Mouse (Mus musculus): Measurements from ENCODE around the gene Rcn2. TPM values are rescaled to one million over a fixed set of nuclear protein-coding genes. Genes with fewer than 3 reads are reported as not detected.
A peak's percentile ranks its signal among the peaks of the same experiment; 100 is the strongest.

The Rcn2 gene
- polyA plus RNA-seq, 1 experiment from 2014 or later: 387 TPM

GRCm38 (mm10) chr9:56062336-56062735, 20.7 kb downstream of the Rcn2 start:
- Histone ChIP-seq H3K9ac (ENCODE audit: low read depth, low read length) (no peak overlapping the region), H3K36me3 (ENCODE audit: control insufficient read depth, insufficient read depth, low read length) (peaks cover 14% of the 10 kb centered on the region), H3K4me3 (ENCODE audit: low read depth, low read length) (no peak overlapping the region), H3K4me2 (replicated peaks; ENCODE audit: low read depth, low read length) (no peak overlapping the region), H3K9me3 (ENCODE audit: control insufficient read depth, low read length) (no peaks in the 10 kb centered on the region), H3K27me3 (ENCODE audit: control insufficient read depth, insufficient read depth, low read length) (no peaks in the 10 kb centered on the region), H3K4me1 (replicated peaks; ENCODE audit: control insufficient read depth, insufficient read depth, low read length) (no peaks in the 10 kb centered on the region), H3K27ac (ENCODE audit: low read depth, low read length) (no peak overlapping the region)
- ATAC-seq (ENCODE audit: low FRiP score) (no peak), DNase-seq (ENCODE audit: low spot score) (no peak)
- WGBS: 93% methylated on average over 5 of the region's 5 CpGs

- DNase-seq (ENCODE audit: low spot score) (no peak), ATAC-seq (ENCODE audit: low FRiP score) (no peak)
- H3K27ac ChIP-seq (ENCODE audit: low read depth, low read length): no peak overlapping the region
- no peaks in the 10 kb centered on the region for H3K27me3 ChIP-seq (ENCODE audit: control insufficient read depth, insufficient read depth, low read length)
- no peaks in the 10 kb centered on the region for H3K4me1 ChIP-seq (replicated peaks; ENCODE audit: control insufficient read depth, insufficient read depth, low read length)
- no peaks in the 10 kb centered on the region for H3K9me3 ChIP-seq (ENCODE audit: control insufficient read depth, low read length)
- H3K4me3 ChIP-seq (ENCODE audit: low read depth, low read length): no peak overlapping the region
- H3K9ac ChIP-seq (ENCODE audit: low read depth, low read length): no peak overlapping the region
- no peak overlapping the region for H3K4me2 ChIP-seq (replicated peaks; ENCODE audit: low read depth, low read length)
- peaks cover 17% of the 10 kb centered on the region for H3K36me3 ChIP-seq (ENCODE audit: control insufficient read depth, insufficient read depth, low read length)
- 85% methylated on average over 3 of the region's 3 CpGs for WGBS
These were observed 23.4 kb downstream of the Rcn2 start for GRCm38 (mm10) chr9:56065011-56065410.

GRCm38 (mm10) chr9:56067964-56068363, 26.3 kb downstream of the Rcn2 start:
- H3K36me3 ChIP-seq (ENCODE audit: control insufficient read depth, insufficient read depth, low read length): 0 out of 2 replicates have a peak, but pooled peaks cover 3% of the 10 kb centered on the region
- H3K27me3 ChIP-seq (ENCODE audit: control insufficient read depth, insufficient read depth, low read length): no peaks in the 10 kb centered on the region
- H3K4me1 ChIP-seq (replicated peaks; ENCODE audit: control insufficient read depth, insufficient read depth, low read length): no peaks in the 10 kb centered on the region
- no peak overlapping the region for H3K4me3 ChIP-seq (ENCODE audit: low read depth, low read length)
- 93% methylated on average over 4 of the region's 4 CpGs for WGBS
- no peaks in the 10 kb centered on the region for H3K9me3 ChIP-seq (ENCODE audit: control insufficient read depth, low read length)
- no peak overlapping the region for H3K9ac ChIP-seq (ENCODE audit: low read depth, low read length)
- ATAC-seq (ENCODE audit: low FRiP score): no peak
- no peak overlapping the region for H3K4me2 ChIP-seq (replicated peaks; ENCODE audit: low read depth, low read length)
- no peak for DNase-seq (ENCODE audit: low spot score)
- H3K27ac ChIP-seq (ENCODE audit: low read depth, low read length): no peak overlapping the region

- Histone ChIP-seq H3K9me3 (ENCODE audit: control insufficient read depth, low read length) (no peaks in the 10 kb centered on the region), H3K27me3 (ENCODE audit: control insufficient read depth, insufficient read depth, low read length) (no peaks in the 10 kb centered on the region), H3K4me1 (replicated peaks; ENCODE audit: control insufficient read depth, insufficient read depth, low read length) (no peaks in the 10 kb centered on the region), H3K4me2 (replicated peaks; ENCODE audit: low read depth, low read length) (no peak overlapping the region), H3K36me3 (ENCODE audit: control insufficient read depth, insufficient read depth, low read length) (0 out of 2 replicates have a peak, but pooled peaks cover 3% of the 10 kb centered on the region), H3K4me3 (ENCODE audit: low read depth, low read length) (no peak overlapping the region), H3K9ac (ENCODE audit: low read depth, low read length) (no peak overlapping the region), H3K27ac (ENCODE audit: low read depth, low read length) (no peak overlapping the region)
- no peak for DNase-seq (ENCODE audit: low spot score)
- WGBS: 94% methylated on average over 1 of the region's 1 CpGs
- no peak for ATAC-seq (ENCODE audit: low FRiP score)
These were observed 27.0 kb downstream of the Rcn2 start for GRCm38 (mm10) chr9:56068630-56069029.

- no peak overlapping the region for H3K4me3 ChIP-seq (ENCODE audit: low read depth, low read length)
- H3K9me3 ChIP-seq (ENCODE audit: control insufficient read depth, low read length): no peaks in the 10 kb centered on the region
- 77% methylated on average over 2 of the region's 2 CpGs for WGBS
- H3K4me2 ChIP-seq (replicated peaks; ENCODE audit: low read depth, low read length): no peak overlapping the region
- no peaks in the 10 kb centered on the region for H3K4me1 ChIP-seq (replicated peaks; ENCODE audit: control insufficient read depth, insufficient read depth, low read length)
- no peak for ATAC-seq (ENCODE audit: low FRiP score)
- 0 out of 2 replicates have a peak, but pooled peaks cover 3% of the 10 kb centered on the region for H3K36me3 ChIP-seq (ENCODE audit: control insufficient read depth, insufficient read depth, low read length)
- DNase-seq (ENCODE audit: low spot score): no peak
- H3K27ac ChIP-seq (ENCODE audit: low read depth, low read length): no peak overlapping the region
- no peak overlapping the region for H3K9ac ChIP-seq (ENCODE audit: low read depth, low read length)
- no peaks in the 10 kb centered on the region for H3K27me3 ChIP-seq (ENCODE audit: control insufficient read depth, insufficient read depth, low read length)
These were observed 31.2 kb downstream of the Rcn2 start for GRCm38 (mm10) chr9:56072861-56073260.

- Histone ChIP-seq H3K9me3 (ENCODE audit: control insufficient read depth, low read length) (no peaks in the 10 kb centered on the region), H3K36me3 (ENCODE audit: control insufficient read depth, insufficient read depth, low read length) (no peaks in the 10 kb centered on the region), H3K4me3 (ENCODE audit: low read depth, low read length) (no peak overlapping the region), H3K4me1 (replicated peaks; ENCODE audit: control insufficient read depth, insufficient read depth, low read length) (no peaks in the 10 kb centered on the region), H3K9ac (ENCODE audit: low read depth, low read length) (no peak overlapping the region), H3K4me2 (replicated peaks; ENCODE audit: low read depth, low read length) (no peak overlapping the region), H3K27me3 (ENCODE audit: control insufficient read depth, insufficient read depth, low read length) (no peaks in the 10 kb centered on the region), H3K27ac (ENCODE audit: low read depth, low read length) (no peak overlapping the region)
- 79% methylated on average over 12 of the region's 12 CpGs for WGBS
- DNase-seq (ENCODE audit: low spot score) (no peak), ATAC-seq (ENCODE audit: low FRiP score) (peak; percentile 7; the same call in 1 of the 2 replicates)
These were observed 33.2 kb downstream of the Rcn2 start for GRCm38 (mm10) chr9:56074863-56075262.

GRCm38 (mm10) chr9:56075264-56075663, 33.6 kb downstream of the Rcn2 start:
- H3K27ac ChIP-seq (ENCODE audit: low read depth, low read length): no peak overlapping the region
- H3K9me3 ChIP-seq (ENCODE audit: control insufficient read depth, low read length): no peaks in the 10 kb centered on the region
- peak; percentile 64; the same call in 1 of the 2 replicates for ATAC-seq (ENCODE audit: low FRiP score)
- no peaks in the 10 kb centered on the region for H3K27me3 ChIP-seq (ENCODE audit: control insufficient read depth, insufficient read depth, low read length)
- DNase-seq (ENCODE audit: low spot score): peak; percentile 88
- H3K4me1 ChIP-seq (replicated peaks; ENCODE audit: control insufficient read depth, insufficient read depth, low read length): no peaks in the 10 kb centered on the region
- no peak overlapping the region for H3K4me3 ChIP-seq (ENCODE audit: low read depth, low read length)
- H3K36me3 ChIP-seq (ENCODE audit: control insufficient read depth, insufficient read depth, low read length): no peaks in the 10 kb centered on the region
- WGBS: 10% methylated on average over 4 of the region's 4 CpGs
- no peak overlapping the region for H3K9ac ChIP-seq (ENCODE audit: low read depth, low read length)
- no peak overlapping the region for H3K4me2 ChIP-seq (replicated peaks; ENCODE audit: low read depth, low read length)

- ATAC-seq (ENCODE audit: low FRiP score) (no peak), DNase-seq (ENCODE audit: low spot score) (peak; percentile 27)
- Histone ChIP-seq H3K27ac (ENCODE audit: low read depth, low read length) (no peak overlapping the region; the same call in 1 of the 2 replicates), H3K4me1 (replicated peaks; ENCODE audit: control insufficient read depth, insufficient read depth, low read length) (no peaks in the 10 kb centered on the region), H3K36me3 (ENCODE audit: control insufficient read depth, insufficient read depth, low read length) (no peaks in the 10 kb centered on the region), H3K9me3 (ENCODE audit: control insufficient read depth, low read length) (no peaks in the 10 kb centered on the region), H3K4me3 (ENCODE audit: low read depth, low read length) (no peak overlapping the region), H3K27me3 (ENCODE audit: control insufficient read depth, insufficient read depth, low read length) (no peaks in the 10 kb centered on the region), H3K4me2 (replicated peaks; ENCODE audit: low read depth, low read length) (no peak overlapping the region), H3K9ac (ENCODE audit: low read depth, low read length) (no peak overlapping the region)
- 64% methylated on average over 7 of the region's 7 CpGs for WGBS
These were observed 34.4 kb downstream of the Rcn2 start for GRCm38 (mm10) chr9:56075901-56076620.

- H3K27ac ChIP-seq (ENCODE audit: low read depth, low read length): no peak overlapping the region
- H3K36me3 ChIP-seq (ENCODE audit: control insufficient read depth, insufficient read depth, low read length): 0 out of 2 replicates have a peak, but pooled peaks cover 3% of the 10 kb centered on the region
- H3K9ac ChIP-seq (ENCODE audit: low read depth, low read length): no peak overlapping the region
- no peak overlapping the region for H3K4me2 ChIP-seq (replicated peaks; ENCODE audit: low read depth, low read length)
- no peak overlapping the region for H3K4me3 ChIP-seq (ENCODE audit: low read depth, low read length)
- no peaks in the 10 kb centered on the region for H3K9me3 ChIP-seq (ENCODE audit: control insufficient read depth, low read length)
- H3K27me3 ChIP-seq (ENCODE audit: control insufficient read depth, insufficient read depth, low read length): no peaks in the 10 kb centered on the region
- no peaks in the 10 kb centered on the region for H3K4me1 ChIP-seq (replicated peaks; ENCODE audit: control insufficient read depth, insufficient read depth, low read length)
- 87% methylated on average over 5 of the region's 5 CpGs for WGBS
- DNase-seq (ENCODE audit: low spot score): no peak
- no peak for ATAC-seq (ENCODE audit: low FRiP score)
These were observed 37.9 kb downstream of the Rcn2 start for GRCm38 (mm10) chr9:56079587-56079986.

Data from hindbrain, embryonic 11.5 days (tissue).